Mouse (Mus musculus) granulocyte monocyte progenitor cell, adult 5-6 weeks (primary cell): ENCODE data around the gene Fbxw2. TPM values are rescaled to one million over a fixed set of nuclear protein-coding genes. Genes with fewer than 3 reads are reported as not detected.
"Not testable (repeated sequence)": the region's sequence is repeated elsewhere in the genome, so short reads cannot be mapped to it uniquely, and the experiment has no call there.

Source experiments
- ATAC-seq: replicated peaks from 2 replicates; pipeline ENCODE4 v1.8.0; 2016; ENCODE audit warnings: mild to moderate bottlenecking, moderate TSS enrichment, inconsistent platforms; ENCODE audit not compliant: poor library complexity, severe bottlenecking
- total RNA-seq, 2 experiments: library from RNA; stranded (forward) in 1 of 2; stranded (reverse) in 1 of 2; fragments of 200-712, 200-1000 nt in 1 of 2; fragments of >200 nt in 1 of 2; fragmentation: Nextera tagmentation in 1 of 2; gene quantifications; 2 replicates each; pipeline ENCODE4 v1.2.3; 2014 to 2017

Fbxw2 gene
- total RNA-seq (2014; fragmentation: Nextera tagmentation) (42.7 and 63.4 TPM in 2 replicates), total RNA-seq (2017) (52.8 and 56.7 TPM in 2 replicates)

- ATAC-seq, result peak; percentile 90
Measured at GRCm38 (mm10) chr2:34825827-34826459, at the start of gene Fbxw2. TSS of gene Fbxw2 (minus strand) at chr2:34826311.

- no peak for ATAC-seq
Measured at GRCm38 (mm10) chr2:34874816-34875345, 48.8 kb upstream of the Fbxw2 start, which contains the start of gene Psmd5. TSS of gene Psmd5 (minus strand) at chr2:34874968.

GRCm38 (mm10) chr2:34874271-34874670 is 48.2 kb upstream of the Fbxw2 start, which contains the start of gene Cutal:
TSS of gene Cutal (plus strand) at chr2:34874396.
- no peak for ATAC-seq

GRCm38 (mm10) chr2:34870520-34871474 is 44.7 kb upstream of the Fbxw2 start:
- peak; percentile 96 for ATAC-seq

- peak; percentile 53 for ATAC-seq
Measured at GRCm38 (mm10) chr2:34869680-34870079, 43.6 kb upstream of the Fbxw2 start.

GRCm38 (mm10) chr2:34857728-34858127 is 31.6 kb upstream of the Fbxw2 start:
- no peak for ATAC-seq

GRCm38 (mm10) chr2:34855265-34855664 is 29.2 kb upstream of the Fbxw2 start:
- ATAC-seq, result 0 out of 2 replicates have a peak, but pooled peaks have one; percentile 27

- ATAC-seq, result no peak
Measured at GRCm38 (mm10) chr2:34847702-34848101, 21.6 kb upstream of the Fbxw2 start.

GRCm38 (mm10) chr2:34843211-34843939 is 17.3 kb upstream of the Fbxw2 start:
- ATAC-seq, result no peak

- no peak for ATAC-seq
Measured at GRCm38 (mm10) chr2:34841706-34842105, 15.6 kb upstream of the Fbxw2 start.

GRCm38 (mm10) chr2:34840143-34840542 is 14.0 kb upstream of the Fbxw2 start:
- ATAC-seq, result not testable (repeated sequence)

- no peak for ATAC-seq
Measured at GRCm38 (mm10) chr2:34835669-34836068, 9.6 kb upstream of the Fbxw2 start.

GRCm38 (mm10) chr2:34833624-34834023 is 7.5 kb upstream of the Fbxw2 start:
- no peak for ATAC-seq

- ATAC-seq, result not testable (repeated sequence)
Measured at GRCm38 (mm10) chr2:34832766-34833457, 6.8 kb upstream of the Fbxw2 start, which contains the start of gene Gm34653. TSS of gene Gm34653 (plus strand) at chr2:34833007.

- ATAC-seq, result not testable (repeated sequence)
Measured at GRCm38 (mm10) chr2:34830066-34830465, 4.0 kb upstream of the Fbxw2 start.

GRCm38 (mm10) chr2:34828026-34828425 is 1.9 kb upstream of the Fbxw2 start:
- ATAC-seq, result peak; percentile 91

- no peak for ATAC-seq
Measured at GRCm38 (mm10) chr2:34827591-34827990, 1.5 kb upstream of the Fbxw2 start.

- peak; percentile 5; the same call in 1 of the 2 replicates for ATAC-seq
Measured at GRCm38 (mm10) chr2:34826460-34827231, 535 bp upstream of the Fbxw2 start.

GRCm38 (mm10) chr2:34818492-34818891 is 7.6 kb downstream of the Fbxw2 start:
- ATAC-seq, result no peak
